Mouse (Mus musculus): ENCODE results near the gene Gm16253. TPM values are rescaled to one million over a fixed set of nuclear protein-coding genes. Genes with fewer than 3 reads are reported as not detected.

Gm16253 gene
- polyA plus RNA-seq, 1 experiment from 2014 or later, result 2.0 TPM

DNA sequence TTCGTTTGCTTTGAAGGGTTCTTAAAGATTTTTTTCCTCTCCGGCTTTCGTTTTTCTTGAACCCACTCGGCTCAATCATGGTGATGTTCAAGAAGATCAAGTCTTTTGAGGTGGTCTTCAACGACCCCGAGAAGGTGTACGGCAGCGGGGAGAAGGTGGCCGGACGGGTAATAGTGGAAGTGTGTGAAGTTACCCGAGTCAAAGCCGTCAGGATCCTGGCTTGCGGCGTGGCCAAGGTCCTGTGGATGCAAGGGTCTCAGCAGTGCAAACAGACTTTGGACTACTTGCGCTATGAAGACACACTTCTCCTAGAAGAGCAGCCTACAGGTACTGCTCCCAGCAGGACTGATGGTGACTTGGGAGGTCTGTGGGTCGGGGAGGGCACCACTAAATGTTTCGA, 18.6 kb upstream of the Gm16253 start:
- no peaks in the 10 kb centered on the region for H3K27me3 ChIP-seq
- H3K4me3 ChIP-seq (replicated peaks), result peak overlapping the region; percentile 78
- no peak for ATAC-seq (ENCODE audit: insufficient number of reproducible peaks, low FRiP score, low TSS enrichment, low read depth)
- H3K9ac ChIP-seq, result peak overlapping the region; percentile 87
- H3K36me3 ChIP-seq, result peaks cover 21% of the 10 kb centered on the region
- peak overlapping the region; percentile 73 for H3K4me2 ChIP-seq (replicated peaks)
- peaks cover 59% of the 10 kb centered on the region for H3K4me1 ChIP-seq
- WGBS, result under 1% methylated on average over 17 of the region's 17 CpGs
- H3K9me3 ChIP-seq (replicated peaks), result no peaks in the 10 kb centered on the region
- peak overlapping the region; percentile 97 for H3K27ac ChIP-seq (replicated peaks)

DNA sequence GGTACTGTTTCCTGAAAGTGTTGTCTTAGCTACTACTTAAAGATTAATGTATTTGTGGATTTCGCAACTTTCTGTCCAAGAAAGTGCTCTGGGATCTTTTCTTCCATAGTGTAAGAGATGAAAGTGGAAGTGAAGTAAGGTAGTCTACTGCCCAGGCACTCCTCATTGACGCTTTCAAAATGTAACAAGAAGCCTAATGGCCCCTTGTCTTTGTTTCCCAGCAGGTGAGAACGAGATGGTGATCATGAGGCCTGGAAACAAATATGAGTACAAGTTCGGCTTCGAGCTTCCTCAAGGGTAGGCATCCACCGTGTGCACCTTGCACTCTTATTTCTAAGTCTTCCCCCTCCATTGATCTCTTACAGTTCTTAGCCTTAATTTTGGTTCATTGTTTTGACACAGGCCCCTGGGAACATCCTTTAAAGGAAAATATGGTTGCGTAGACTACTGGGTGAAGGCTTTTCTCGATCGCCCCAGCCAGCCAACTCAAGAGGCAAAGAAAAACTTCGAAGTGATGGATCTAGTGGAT, 18.1 kb upstream of the Gm16253 start:
- no peaks in the 10 kb centered on the region for H3K9me3 ChIP-seq (replicated peaks)
- H3K27me3 ChIP-seq, result no peaks in the 10 kb centered on the region
- H3K9ac ChIP-seq, result peak overlapping the region; percentile 87
- no peak for ATAC-seq (ENCODE audit: insufficient number of reproducible peaks, low FRiP score, low TSS enrichment, low read depth)
- peak overlapping the region; percentile 97 for H3K27ac ChIP-seq (replicated peaks)
- peaks cover 61% of the 10 kb centered on the region for H3K4me1 ChIP-seq
- peak overlapping the region; percentile 78 for H3K4me3 ChIP-seq (replicated peaks)
- H3K36me3 ChIP-seq, result peaks cover 21% of the 10 kb centered on the region
- H3K4me2 ChIP-seq (replicated peaks), result peak overlapping the region; percentile 73
- WGBS, result 31% methylated on average over 10 of the region's 10 CpGs

DNA sequence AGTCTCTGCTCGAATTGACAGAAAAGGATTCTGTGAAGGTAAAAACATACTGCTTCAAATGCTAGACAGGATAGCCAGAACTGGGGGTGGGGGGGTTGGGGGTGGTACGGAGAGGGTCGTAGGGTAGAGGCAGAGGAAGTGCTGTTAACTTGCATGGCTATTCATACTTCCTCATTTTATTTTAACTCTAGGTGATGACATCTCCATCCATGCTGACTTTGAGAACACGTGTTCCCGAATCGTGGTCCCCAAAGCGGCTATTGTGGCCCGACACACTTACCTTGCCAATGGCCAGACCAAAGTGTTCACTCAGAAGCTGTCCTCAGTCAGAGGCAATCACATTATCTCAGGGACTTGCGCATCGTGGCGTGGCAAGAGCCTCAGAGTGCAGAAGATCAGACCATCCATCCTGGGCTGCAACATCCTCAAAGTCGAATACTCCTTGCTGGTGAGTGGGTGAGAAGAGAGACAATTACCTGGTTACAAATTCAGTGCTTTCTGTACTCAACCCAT, 17.3 kb upstream of the Gm16253 start:
- H3K4me1 ChIP-seq, result peaks cover 66% of the 10 kb centered on the region
- peaks cover 21% of the 10 kb centered on the region for H3K36me3 ChIP-seq
- 68% methylated on average over 12 of the region's 12 CpGs for WGBS
- no peak for ATAC-seq (ENCODE audit: insufficient number of reproducible peaks, low FRiP score, low TSS enrichment, low read depth)
- peak overlapping the region; percentile 78 for H3K4me3 ChIP-seq (replicated peaks)
- peak overlapping the region; percentile 39; the same call in 1 of the 2 replicates for H3K27ac ChIP-seq (replicated peaks)
- peak overlapping the region; percentile 73 for H3K4me2 ChIP-seq (replicated peaks)
- H3K9ac ChIP-seq, result peak overlapping the region; percentile 10; the same call in 1 of the 2 replicates
- H3K9me3 ChIP-seq (replicated peaks), result no peaks in the 10 kb centered on the region
- no peaks in the 10 kb centered on the region for H3K27me3 ChIP-seq

DNA sequence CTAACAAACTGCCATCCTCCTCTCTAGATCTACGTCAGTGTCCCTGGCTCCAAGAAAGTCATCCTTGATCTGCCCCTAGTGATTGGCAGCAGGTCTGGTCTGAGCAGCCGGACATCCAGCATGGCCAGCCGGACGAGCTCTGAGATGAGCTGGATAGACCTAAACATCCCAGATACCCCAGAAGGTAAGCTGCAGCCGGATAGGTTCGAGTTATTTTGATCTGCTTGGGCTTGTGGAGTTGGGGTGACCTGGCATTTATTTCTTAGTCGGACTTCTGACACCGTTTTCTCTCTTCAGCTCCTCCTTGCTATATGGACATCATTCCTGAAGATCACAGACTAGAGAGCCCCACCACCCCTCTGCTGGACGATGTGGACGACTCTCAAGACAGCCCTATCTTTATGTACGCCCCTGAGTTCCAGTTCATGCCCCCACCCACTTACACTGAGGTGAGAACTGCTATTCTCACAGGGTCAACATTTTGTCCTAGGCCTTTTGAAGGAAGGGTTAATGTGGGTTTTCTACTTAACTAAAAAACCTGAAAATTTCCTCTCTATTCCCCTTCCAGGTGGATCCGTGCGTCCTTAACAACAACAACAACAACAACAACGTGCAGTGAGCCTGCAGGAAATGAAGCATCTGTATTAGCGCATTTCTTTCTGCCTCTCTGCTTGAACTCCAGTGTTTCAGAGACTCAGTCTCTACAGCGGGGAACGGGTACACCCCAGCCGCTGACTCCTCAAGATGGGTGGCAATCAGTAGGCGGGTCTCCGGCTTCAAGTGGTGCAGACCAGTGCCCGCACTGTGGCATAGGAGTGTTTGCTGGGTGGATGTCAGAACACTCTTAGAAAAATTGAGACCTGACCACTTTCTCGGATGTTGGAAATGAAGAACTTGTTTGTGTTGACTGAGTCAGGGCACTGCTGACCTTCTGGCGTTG, 16.6 kb upstream of the Gm16253 start:
- H3K27ac ChIP-seq (replicated peaks), result peak overlapping the region; percentile 39; the same call in 1 of the 2 replicates
- peak overlapping the region; percentile 78 for H3K4me3 ChIP-seq (replicated peaks)
- peaks cover 59% of the 10 kb centered on the region for H3K4me1 ChIP-seq
- H3K4me2 ChIP-seq (replicated peaks), result peak overlapping the region; percentile 73
- 76% methylated on average over 23 of the region's 23 CpGs for WGBS
- ATAC-seq (ENCODE audit: insufficient number of reproducible peaks, low FRiP score, low TSS enrichment, low read depth), result no peak
- no peaks in the 10 kb centered on the region for H3K27me3 ChIP-seq
- H3K36me3 ChIP-seq, result peaks cover 21% of the 10 kb centered on the region
- no peaks in the 10 kb centered on the region for H3K9me3 ChIP-seq (replicated peaks)
- H3K9ac ChIP-seq, result peak overlapping the region; percentile 10; the same call in 1 of the 2 replicates

DNA sequence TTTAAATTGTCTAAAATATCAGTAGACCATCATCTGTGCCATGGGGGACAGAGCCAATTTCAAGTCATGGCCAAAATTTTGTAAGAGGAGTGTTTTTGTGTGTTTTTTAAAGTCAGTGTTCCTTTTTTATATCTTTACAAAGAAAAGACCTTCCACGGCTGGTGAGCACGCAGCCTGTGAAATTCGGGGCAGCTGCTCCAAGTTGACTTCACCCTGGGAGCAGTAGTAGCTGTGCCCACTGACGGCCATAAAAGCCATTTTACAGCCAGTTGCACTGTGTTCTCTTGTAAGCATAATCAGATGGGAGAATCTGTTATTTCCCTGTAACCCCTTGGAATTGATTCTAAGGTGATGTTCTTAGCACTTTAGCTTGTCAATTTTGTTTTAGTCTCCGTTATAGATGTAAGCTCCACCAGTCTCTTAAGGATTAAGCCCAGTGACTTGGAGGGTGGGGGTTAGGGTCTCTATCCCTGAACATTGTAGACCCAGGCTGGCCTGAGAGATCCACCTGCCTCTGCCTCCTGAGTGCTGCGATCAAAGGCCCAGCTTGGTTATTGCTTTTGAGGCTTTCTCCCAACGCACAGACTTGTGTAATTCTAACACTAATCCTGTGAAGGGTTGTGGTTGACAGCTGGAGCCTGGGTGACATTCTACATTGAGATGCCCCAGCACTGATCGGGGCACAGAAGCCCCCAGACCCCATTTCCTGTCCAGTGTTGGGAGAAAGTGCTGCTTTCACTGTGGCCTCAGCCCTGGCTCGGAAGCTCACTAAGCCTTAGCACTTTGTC, 15.7 kb upstream of the Gm16253 start:
- H3K4me2 ChIP-seq (replicated peaks), result peak overlapping the region; percentile 73
- peak overlapping the region; percentile 78 for H3K4me3 ChIP-seq (replicated peaks)
- H3K9me3 ChIP-seq (replicated peaks), result no peaks in the 10 kb centered on the region
- H3K4me1 ChIP-seq, result peaks cover 50% of the 10 kb centered on the region
- peaks cover 21% of the 10 kb centered on the region for H3K36me3 ChIP-seq
- H3K27me3 ChIP-seq, result no peaks in the 10 kb centered on the region
- no peak for ATAC-seq (ENCODE audit: insufficient number of reproducible peaks, low FRiP score, low TSS enrichment, low read depth)
- 81% methylated on average over 9 of the region's 9 CpGs for WGBS
- no peak overlapping the region for H3K9ac ChIP-seq
- H3K27ac ChIP-seq (replicated peaks), result peak overlapping the region; percentile 39

DNA sequence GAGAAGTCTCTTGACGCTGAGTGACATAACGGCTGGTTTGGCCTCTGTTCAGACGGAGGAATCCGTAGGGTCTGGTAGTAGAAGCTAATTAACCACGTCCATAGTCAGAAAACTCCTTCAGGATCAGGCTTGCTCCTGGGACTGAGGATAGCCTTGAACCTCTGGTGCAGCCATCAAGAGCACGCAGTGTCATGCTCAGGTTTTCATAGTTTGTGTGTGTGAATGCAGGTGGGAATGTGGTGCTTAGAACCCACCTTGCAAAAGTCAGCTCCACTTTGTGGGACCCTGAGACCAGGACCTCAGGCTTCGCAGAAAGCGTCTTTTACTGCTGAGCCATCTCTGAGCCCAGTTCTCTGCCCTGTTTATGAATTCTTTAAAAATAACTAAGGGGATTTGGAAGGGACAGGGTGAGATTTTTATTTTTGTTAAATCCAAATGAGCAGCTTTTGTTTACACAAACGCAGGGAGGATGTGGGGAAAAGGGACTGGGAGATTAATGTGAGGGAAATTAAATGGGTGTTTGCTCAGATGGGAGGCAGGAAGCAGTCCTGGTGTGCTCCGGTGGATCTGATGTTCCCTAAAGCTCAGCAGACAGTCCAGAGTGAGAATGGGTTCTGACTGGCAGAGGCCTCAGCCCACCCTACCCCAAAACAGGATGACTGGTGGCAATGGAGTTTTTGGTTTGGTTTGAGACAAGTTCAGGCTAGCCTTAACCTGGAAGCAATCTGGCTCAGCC, 14.7 kb upstream of the Gm16253 start:
- Histone ChIP-seq H3K27ac (replicated peaks) (peak overlapping the region; percentile 63), H3K4me3 (replicated peaks) (no peak overlapping the region), H3K4me2 (replicated peaks) (peak overlapping the region; percentile 15), H3K27me3 (no peaks in the 10 kb centered on the region), H3K9ac (0 out of 2 replicates have a peak overlapping the region, but pooled peaks have one; percentile 2), H3K36me3 (peaks cover 21% of the 10 kb centered on the region), H3K4me1 (peaks cover 41% of the 10 kb centered on the region), H3K9me3 (replicated peaks) (no peaks in the 10 kb centered on the region)
- no peak for ATAC-seq (ENCODE audit: insufficient number of reproducible peaks, low FRiP score, low TSS enrichment, low read depth)
- WGBS, result 44% methylated on average over 10 of the region's 10 CpGs

DNA sequence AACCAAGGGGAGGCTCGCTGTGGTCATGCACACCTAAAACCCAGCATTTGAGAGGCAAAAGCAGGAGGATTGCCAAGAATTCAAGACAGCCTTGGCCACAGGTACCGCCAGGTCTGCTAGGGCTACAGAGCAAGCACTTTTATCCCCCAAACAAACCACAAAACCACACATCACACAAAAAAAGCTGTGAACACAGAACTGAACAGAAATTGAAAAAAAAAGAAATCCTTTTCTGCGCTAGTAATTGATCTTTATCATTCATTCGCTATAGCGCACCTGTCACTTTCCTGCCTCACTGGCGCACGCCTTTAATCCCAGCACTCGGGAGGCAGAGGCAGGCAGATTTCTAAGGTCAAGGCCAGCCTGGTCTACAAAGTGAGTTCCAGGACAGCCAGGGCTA, 13.5 kb upstream of the Gm16253 start:
- Histone ChIP-seq H3K4me1 (peaks cover 41% of the 10 kb centered on the region), H3K36me3 (peaks cover 21% of the 10 kb centered on the region), H3K27ac (replicated peaks) (0 out of 2 replicates have a peak overlapping the region, but pooled peaks have one; percentile 11), H3K4me2 (replicated peaks) (no peak overlapping the region), H3K9ac (no peak overlapping the region), H3K4me3 (replicated peaks) (no peak overlapping the region), H3K27me3 (no peaks in the 10 kb centered on the region), H3K9me3 (replicated peaks) (no peaks in the 10 kb centered on the region)
- ATAC-seq (ENCODE audit: insufficient number of reproducible peaks, low FRiP score, low TSS enrichment, low read depth), result no peak
- WGBS, result 89% methylated on average over 8 of the region's 8 CpGs

DNA sequence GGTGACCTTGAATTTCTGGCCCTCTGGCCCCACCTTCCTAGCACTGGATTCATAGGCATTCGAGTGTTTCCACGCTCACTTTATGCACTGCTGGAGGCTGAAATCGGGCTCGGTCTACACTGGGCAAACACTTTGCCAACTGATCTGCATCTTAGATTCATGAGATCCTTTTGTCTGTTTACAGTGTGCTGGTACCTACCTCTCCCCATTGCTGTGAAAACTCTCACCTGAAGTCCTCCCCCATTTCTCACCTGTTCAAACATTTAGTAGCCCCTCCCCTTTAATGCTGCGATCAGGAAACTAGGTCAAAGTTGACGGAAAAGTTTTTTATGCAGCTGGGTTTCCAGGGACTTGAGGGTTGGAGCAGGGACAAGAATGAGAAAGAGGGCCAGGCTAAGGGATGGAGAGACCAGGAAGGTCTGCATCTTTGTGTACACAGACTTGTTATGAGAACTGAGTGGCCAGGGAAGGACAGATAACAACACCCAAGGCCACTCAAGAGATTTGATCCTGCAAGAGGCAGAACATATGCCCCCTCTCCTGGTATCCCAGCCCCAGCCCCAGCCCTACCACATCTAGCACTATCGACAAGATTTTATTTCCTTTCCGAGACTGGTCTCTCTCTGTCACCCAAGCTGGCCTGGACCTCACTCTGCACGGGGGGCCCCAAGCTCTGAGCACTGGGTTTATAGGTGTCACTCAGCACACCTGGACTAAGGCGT, 12.7 kb upstream of the Gm16253 start:
- Histone ChIP-seq H3K9ac (no peak overlapping the region), H3K27ac (replicated peaks) (peak overlapping the region; percentile 48; the same call in 1 of the 2 replicates), H3K27me3 (no peaks in the 10 kb centered on the region), H3K4me3 (replicated peaks) (no peak overlapping the region), H3K36me3 (peaks cover 21% of the 10 kb centered on the region), H3K4me1 (peaks cover 41% of the 10 kb centered on the region), H3K4me2 (replicated peaks) (no peak overlapping the region), H3K9me3 (replicated peaks) (no peaks in the 10 kb centered on the region)
- ATAC-seq (ENCODE audit: insufficient number of reproducible peaks, low FRiP score, low TSS enrichment, low read depth), result peak; percentile 30; the same call in 1 of the 2 replicates
- WGBS, result 57% methylated on average over 10 of the region's 10 CpGs

DNA sequence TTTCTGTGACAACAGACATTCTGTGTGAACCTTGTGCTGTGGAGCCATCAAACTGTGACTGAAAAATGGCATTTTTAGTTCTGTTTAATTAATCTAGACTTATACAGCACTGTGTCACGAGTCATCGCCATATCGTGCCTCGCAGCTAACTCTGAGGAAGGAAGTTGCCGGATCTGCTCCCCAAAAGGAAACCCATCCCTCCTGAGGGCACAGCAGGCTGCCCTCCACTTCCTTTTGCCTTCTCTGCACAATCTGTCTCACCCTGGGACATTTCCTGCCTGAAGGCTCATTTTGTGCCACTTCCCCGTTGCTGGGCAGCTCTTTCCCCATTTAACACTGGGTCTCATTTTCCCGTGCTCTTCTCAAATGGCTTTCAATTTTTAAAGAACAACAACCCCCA, 12.2 kb upstream of the Gm16253 start:
- Histone ChIP-seq H3K4me3 (replicated peaks) (no peak overlapping the region), H3K4me2 (replicated peaks) (no peak overlapping the region)
- WGBS, result 37% methylated on average over 7 of the region's 7 CpGs

DNA sequence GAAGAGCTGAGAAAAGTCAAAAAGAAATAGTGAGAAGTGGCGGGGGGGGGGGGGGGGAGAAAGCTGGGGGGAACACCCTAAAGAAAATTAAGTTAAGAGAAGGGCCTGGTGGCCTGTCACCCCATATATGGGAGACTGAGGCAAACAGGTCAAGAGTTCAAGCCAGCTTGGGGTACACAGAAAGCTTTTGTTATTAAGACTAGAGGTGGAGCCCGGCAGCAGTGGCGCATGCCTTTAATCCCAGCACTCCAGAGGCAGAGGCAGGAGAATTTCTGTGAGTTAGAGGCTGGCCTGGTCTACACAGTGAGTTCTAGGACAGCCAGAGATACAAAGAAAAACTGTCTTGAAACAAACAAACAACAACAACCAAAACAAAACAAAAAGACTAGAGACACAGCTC, 11.7 kb upstream of the Gm16253 start:
- Histone ChIP-seq H3K27ac (replicated peaks) (no peak overlapping the region), H3K9ac (no peak overlapping the region), H3K4me2 (replicated peaks) (no peak overlapping the region), H3K4me1 (peaks cover 31% of the 10 kb centered on the region), H3K27me3 (no peaks in the 10 kb centered on the region), H3K36me3 (peaks cover 14% of the 10 kb centered on the region), H3K4me3 (replicated peaks) (no peak overlapping the region), H3K9me3 (replicated peaks) (no peaks in the 10 kb centered on the region)
- ATAC-seq (ENCODE audit: insufficient number of reproducible peaks, low FRiP score, low TSS enrichment, low read depth), result no peak
- 85% methylated on average over 3 of the region's 3 CpGs for WGBS

More for the DNA sequence above, 12.2 kb upstream of the Gm16253 start:
- Histone ChIP-seq H3K36me3 (peaks cover 19% of the 10 kb centered on the region), H3K4me1 (peaks cover 36% of the 10 kb centered on the region), H3K9ac (no peak overlapping the region), H3K27ac (replicated peaks) (peak overlapping the region; percentile 48; the same call in 1 of the 2 replicates), H3K9me3 (replicated peaks) (no peaks in the 10 kb centered on the region), H3K27me3 (no peaks in the 10 kb centered on the region)
- no peak for ATAC-seq (ENCODE audit: insufficient number of reproducible peaks, low FRiP score, low TSS enrichment, low read depth)
